Mouse (Mus musculus) activated CD4-positive, CD25-positive, alpha-beta regulatory T cell, adult 4 months (primary cell): ENCODE data around the gene Ralgps2. TPM values are rescaled to one million over a fixed set of nuclear protein-coding genes. Genes with fewer than 3 reads are reported as not detected.

Experiments used
- ATAC-seq: one replicate; pipeline ENCODE4 v1.8.0; 2017
- polyA plus RNA-seq, 2 experiments: library from polyadenylated mRNA; unstranded; fragments of 100-300 nt; shearing (Covaris generic); gene quantifications; one replicate each; pipeline ENCODE4 v1.2.1; 2017

Ralgps2 gene
- polyA plus RNA-seq, 2 experiments from 2014 or later = 26.6 to 41.1 TPM

DNA sequence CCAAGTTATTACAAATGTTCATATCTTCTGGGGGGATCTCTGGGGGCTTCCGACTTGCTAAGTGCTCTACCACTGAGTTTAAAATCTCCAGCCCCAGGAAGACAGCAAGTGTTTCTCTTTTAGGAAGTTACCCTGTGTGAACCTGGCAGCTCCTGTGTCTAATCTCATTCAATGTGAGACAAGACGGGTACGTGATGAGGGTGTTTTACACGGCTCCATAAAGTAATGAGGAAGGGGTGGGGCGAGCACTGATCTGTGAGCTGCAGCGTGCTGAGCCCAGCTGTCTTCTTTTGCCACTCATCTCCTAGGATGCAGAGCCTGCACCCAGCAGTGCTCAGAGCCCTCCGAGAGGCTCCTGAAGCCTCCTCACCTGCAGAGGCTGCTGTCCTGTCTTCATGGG lies 127.5 kb downstream of the Ralgps2 start:
- no peak for ATAC-seq

DNA sequence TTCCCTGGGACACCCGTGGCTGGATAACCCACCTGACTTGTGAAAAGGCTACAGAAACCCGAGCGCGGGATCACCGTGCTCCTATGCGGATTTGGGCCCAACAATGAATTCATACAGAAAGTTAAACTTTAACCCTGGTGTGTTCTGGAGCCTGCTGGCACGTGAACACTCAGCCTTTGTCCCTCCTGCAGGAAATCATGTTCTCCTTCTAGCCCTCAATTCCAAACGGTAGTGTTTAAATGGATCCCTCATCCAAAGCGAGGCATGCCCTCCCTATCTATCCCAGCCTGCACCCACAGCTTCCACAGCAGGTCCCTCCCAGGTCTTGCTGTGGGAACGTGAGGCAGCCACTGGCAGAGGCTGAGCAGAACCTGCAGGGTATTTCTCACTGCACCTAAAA lies 131.1 kb downstream of the Ralgps2 start:
- ATAC-seq = no peak

DNA sequence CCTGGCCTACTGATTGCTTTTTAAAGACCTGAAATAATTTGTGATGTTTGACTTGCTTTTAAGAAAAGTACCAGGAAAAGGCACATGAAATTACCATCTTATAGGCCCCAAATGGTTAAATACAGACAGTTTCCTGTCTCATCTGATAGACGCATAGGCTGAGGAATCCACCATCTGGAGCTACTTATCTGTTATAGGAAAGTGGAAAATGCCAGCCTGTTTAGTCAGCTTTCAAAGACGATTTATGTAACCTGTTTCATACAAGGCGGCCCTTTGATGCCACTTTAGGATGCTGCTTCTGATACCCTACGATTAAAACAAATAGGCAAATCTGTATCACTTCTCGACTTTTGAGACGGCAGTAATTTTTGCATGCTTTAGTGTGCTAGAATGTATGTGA lies 138.2 kb downstream of the Ralgps2 start:
- ATAC-seq = no peak

DNA sequence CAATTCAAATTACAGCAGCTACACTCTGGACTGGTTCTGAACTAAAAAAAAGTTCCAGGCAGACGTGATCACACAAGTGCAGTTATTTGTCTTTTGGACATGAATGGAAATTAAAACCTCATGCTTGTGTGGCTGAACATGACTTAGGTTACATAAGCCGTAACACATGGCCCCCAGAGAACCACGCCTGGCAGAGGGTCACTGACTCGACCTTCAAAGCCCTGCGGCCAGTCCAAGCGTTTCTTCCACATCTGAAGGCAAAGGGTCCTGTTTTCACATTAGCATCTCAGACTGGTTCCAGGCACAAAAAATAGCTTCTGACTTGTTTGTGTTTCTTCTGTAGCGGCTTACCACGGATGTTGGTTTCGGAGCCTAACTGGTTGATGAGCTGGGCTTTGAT lies 143.2 kb downstream of the Ralgps2 start:
- ATAC-seq = no peak

DNA sequence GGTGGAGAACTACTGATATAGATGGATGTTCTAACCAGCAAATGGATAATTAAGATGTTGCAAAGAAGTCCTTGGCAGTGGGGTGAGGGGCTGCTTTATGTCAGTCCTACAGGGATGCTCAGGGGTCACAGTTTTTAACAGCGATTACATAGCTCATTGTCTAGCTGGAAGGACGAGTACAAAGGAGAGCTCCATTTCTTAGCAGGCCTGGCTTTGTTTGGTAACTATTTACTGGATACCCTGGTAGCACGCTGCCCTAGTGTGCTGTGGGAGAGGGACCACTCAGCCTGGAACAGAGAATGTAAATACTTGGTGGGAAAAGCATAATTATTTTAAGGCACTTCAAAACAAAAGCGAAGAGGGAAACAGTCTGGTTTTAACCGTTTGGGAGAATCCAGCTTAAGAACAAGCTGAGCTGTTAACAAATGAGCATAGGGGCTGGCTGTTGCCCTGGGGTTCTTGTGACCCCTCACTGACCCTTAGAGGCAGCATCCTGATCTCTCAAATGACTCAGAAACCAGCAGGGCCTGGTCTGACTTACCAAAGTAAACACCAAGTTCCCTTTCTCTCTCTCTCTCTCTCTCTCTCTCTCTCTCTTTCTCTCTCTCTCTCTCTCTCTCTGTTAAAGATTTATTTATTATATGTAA lies 149.5 kb downstream of the Ralgps2 start:
- no peak for ATAC-seq

DNA sequence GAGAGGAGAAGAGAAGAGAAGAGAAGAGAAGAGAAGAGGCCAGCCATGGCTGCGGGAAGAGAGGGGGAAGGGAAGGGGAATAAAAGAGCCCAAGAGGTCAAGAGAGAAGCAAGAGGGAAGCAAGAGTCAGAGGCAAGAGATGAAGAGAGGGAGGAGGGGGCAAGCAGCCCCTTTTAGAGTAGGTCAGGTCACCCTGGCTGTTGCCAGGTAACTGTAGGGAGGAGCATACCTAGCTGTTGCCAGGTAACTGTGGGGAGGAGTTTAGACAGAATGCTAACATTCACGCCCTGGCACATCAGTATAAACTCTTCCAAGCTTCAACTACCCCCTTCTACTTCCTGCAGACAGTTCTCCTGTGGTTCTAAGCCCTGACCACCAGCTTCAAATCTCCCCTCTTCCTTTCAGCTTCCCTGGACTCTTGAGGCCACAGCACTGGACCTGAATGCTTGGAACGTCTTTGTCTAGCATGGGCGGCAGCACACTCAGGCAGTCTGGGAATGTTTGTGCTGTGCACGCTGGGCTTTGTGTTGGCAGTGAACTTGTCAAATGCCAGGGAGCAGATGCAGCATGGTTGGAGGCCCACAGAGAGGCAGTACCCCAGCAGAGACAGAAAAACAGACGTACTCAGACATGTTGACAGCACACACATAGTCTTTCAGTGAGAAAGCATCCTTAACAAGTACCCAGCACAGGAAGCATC lies 152.1 kb downstream of the Ralgps2 start:
- ATAC-seq = no peak

DNA sequence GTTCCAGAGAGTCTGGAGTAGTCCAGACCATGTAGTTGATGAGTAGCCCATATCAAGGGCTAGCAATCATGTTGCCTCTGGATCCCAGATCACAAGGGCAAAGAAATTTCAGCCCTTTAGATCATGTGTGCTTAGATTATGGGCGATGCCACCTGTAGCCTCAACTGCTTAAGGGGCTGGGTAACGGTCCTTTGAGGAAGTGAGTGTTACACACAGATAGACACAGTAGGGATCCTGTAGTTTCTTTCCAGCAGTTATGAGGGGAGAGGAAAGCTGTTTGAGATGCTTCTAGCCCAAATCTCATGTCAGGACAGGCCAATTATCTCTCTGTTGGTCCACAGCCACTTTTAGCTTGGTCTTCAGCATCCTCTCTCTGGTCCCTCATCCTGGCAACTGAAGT lies 153.4 kb downstream of the Ralgps2 start:
- ATAC-seq = no peak

DNA sequence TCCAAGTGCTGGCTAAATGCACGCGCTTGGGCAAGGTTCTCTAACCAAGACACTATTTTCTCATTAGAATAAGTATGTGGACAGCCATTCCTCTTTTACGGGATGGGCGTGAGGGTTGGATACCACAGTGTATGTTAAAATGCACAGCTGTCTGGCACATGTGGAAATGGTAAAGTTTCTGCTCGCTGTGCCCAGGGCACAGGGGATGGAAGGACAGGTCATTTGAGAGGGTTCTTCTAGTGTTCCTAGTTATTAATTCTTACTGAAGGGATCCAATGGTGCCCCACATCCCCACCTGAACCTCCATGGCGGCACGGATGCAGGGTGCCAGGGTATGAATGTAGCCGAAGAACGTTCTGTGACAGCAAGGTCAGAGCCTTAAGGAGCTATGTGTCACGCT lies 154.5 kb downstream of the Ralgps2 start:
- no peak for ATAC-seq

DNA sequence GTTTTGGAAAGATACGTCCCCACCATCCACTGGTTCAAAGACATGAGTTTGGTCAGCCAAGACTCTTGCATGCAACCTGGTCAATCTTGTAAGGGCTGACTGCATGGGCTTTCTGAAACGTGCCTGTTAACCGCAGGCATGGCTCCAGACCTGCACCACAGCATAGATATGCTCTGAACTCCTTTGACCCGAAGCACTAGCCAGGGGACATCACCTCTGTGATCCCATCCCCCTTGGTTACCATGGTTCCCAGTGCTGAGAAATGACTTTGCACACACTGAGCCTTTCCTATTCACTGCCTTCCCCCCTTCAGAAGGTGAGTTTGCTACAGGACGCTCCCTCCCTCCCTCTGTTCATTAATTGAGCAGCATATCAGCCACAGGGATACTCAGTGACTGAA lies 155.3 kb downstream of the Ralgps2 start:
- no peak for ATAC-seq

DNA sequence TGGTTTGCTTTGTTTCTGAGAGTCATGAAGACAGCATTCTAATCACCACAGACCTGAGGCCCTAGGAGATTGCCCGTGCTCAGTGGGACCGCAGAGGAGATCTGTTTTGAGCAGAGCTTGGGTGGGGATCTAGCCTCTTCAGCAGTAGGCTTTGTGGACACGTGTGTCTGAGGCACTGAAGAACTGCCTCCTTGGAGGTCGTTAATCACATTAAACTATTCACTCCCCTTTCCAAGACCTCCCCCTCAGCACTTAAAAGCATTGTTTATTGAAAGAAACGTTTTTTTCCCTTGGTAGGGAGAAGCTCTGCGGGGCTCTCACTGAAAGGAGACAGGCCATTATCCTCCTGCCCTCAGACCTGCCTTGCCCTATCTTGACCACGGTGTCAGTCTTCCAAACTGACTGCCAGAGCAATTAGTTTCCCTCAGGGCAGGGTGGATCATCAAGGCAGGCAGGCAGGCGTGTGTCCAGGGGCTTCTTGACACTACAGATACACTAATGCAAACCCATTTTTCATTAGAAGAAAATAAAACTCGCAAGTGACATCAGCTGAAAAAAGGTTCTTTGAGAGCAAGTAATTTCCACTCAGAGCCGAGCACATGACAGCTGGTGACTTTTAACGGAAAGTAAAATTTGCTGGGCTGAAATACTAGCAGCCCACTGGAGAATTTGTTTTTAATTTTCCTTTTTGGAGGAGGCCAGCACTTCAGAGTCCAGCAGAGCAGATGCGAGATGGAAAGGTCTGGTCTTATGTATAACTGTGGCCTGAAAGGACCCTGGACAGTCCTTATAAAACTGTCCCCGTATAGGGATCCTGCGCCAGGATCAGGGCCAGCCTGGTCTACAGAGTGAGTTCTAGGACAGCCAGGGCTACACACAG lies 157.2 kb downstream of the Ralgps2 start:
- no peak for ATAC-seq

DNA sequence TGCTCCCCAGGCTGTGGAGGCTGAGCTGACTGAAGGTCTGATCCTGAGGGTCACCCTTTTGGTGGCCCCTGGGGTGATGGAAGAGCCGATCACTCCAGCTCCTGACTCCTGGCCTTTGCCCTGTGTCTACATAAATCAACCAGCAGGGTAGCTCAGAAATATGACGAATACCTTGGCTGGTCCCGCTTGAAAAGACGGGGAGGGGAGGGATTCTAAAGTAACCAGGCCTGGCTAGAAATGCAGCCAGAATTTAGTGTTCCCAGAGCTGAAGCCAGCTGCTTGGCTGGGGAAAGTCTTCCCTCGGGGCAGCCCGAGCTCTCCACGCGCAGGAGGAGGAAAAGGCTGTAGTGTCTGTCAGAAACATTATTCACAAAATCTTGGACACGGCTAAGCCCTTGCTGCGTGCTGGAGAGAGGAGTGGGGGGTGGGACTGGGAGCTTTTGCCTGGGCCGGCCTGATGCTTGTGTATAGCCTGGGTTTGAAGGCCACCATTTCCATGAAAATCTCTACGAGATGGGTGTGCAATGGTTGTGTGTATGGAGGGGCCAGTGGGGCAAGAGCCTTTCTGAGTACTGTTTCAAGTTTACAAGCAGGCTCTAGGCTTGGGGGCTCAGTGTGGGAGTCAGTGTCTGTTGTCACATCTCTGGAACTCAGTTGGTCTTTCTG lies 158.2 kb downstream of the Ralgps2 start:
- no peak for ATAC-seq

DNA sequence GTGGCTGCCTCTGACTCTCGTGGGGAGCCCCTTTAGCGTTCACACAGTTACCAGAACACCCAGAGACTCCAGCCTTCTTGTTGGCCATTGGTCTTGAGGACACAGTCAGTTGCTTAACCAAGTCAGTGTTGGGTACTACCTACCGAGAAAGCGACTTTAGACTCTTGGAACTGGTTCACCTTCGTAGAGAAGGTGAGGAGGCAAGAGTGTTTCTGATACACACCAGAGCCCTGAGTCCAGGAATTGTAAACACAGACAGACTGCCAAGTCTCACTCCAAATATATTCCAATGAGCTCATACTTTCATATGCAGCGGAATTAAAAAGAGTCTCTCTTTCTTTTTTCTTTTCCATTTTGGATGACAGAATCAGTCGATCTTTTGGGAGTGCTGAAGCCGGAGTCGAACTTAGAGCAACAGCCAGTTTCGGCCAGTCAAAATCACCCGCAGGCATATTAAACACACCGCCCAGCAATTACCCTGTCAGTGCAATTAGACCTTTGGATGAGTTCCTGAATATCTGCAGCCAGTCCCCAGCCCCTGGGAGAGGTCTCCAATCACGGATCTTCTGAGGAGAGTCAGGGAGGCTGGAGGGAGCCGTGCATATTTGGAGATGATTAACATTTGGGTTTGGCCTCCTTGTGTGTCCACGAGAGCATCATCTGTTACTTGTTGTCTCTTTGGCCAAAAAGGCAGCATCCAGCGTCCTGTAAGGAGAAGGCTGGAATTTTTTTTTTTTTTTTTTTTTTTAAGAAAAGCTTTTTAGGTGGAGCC lies 159.0 kb downstream of the Ralgps2 start:
- ATAC-seq = no peak

DNA sequence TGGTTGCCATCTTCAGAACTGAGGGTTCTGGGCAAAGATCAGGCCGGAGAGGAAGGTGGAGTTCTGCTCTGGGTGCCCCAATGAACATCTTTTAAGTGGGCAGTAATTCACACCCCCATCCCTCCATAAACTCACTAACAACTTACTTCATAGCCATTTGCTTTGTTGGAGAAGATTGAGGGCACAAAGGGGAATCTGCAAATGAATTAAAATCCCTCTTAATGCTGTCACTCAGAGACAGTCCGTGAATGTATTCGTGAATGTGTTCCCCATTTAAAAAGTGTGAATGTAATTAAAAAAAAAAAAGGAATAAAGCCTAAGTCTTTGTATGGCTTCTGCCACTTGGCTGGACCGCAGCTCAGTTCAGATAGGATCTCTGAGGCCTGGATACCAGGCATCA lies 159.8 kb downstream of the Ralgps2 start:
- ATAC-seq = no peak

DNA sequence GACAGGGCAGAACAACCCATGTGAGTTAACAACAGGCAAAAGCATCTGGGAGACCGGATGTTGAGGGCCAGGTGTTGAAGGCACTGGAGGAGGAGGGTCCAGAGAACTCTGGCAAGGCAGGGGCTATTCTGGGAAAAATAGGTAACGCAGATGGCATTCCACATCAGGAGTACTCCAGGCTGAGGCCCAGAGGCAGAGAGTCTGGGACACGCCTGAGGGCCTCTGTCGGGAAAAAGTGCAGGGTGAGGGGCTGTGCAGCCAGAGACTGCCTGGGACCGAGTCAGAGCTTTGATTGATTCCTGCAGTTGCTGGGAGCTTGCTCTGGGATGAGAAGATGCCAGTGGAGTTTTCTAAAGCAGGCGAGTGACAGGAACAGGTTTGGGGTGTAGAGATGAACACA lies 160.4 kb downstream of the Ralgps2 start:
- ATAC-seq = no peak

DNA sequence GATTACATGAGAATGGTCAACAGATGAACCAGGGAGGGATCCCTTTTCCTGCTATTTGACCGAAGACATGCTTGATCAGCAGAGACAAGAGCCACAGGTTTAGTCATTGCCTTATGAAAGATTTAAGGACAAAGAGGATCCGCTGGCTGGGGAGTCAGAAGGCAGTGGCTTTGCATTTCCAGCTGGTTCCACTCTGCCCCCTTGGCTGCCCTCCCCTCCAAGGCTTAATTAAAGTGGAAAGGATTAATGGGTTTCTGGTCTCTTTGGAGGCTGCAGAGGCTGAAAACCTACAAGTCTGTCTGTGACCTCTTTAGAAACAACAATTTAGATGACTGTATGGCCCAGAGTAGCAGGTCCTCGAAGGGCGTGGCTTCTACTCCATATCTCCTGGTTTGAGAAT lies 161.5 kb downstream of the Ralgps2 start:
- no peak for ATAC-seq

DNA sequence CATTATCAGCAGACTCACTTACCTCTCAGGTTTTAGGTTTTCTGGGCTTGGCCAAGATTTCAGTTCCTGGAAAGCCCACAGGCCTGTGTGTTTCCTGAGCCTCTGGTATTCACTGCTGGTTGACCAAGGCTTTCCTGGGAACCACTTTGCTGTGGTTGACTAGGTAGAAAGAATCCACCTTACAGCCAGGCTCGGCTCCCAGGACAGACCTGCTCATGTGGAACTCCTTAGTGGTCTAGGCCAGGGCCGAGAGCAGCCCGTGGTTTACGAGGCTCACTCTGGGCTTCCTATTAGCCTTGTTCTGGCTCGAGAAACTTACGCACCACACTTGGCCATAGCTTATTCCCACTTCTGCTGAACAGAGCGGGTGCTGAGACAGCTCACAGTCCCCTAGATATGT lies 163.4 kb downstream of the Ralgps2 start:
- ATAC-seq = no peak

DNA sequence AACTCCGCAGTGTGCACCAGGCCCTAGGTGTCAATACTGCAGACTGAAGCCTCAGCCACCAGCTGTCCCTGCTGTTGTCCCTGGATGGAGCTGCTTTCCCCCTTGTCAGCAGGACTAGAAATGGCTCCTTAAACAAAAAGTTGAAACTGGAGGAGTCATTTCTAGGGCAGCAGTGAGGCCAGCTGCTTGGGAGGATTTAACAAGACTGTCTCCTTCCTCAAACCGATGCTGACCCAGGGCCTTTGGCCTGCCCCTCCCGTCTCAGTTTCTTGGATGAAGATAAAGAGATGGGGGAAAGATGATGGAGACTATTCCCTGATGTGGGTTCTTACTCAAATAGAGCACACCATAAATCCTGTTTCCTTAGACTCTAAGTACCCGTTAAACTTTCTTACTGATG lies 164.2 kb downstream of the Ralgps2 start:
- no peak for ATAC-seq

DNA sequence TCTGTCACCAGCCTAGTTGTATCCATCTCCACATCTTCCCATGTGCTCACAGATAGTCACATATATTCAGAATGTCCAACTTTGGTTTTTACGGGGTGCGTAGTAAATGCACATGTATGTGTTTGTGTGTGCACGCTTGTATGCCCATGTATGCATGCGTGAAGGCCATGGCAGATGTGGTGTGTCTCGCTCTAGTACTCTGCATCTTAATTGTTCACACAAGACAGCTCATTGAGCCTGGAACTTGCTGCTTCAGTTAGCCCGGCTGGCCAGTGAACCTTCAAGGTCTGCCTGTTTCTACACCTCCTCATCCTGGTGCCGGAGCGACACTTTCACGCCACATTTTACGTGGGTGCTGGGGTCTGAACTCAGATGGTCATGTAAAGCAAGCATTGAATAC lies 168.6 kb downstream of the Ralgps2 start:
- no peak for ATAC-seq

DNA sequence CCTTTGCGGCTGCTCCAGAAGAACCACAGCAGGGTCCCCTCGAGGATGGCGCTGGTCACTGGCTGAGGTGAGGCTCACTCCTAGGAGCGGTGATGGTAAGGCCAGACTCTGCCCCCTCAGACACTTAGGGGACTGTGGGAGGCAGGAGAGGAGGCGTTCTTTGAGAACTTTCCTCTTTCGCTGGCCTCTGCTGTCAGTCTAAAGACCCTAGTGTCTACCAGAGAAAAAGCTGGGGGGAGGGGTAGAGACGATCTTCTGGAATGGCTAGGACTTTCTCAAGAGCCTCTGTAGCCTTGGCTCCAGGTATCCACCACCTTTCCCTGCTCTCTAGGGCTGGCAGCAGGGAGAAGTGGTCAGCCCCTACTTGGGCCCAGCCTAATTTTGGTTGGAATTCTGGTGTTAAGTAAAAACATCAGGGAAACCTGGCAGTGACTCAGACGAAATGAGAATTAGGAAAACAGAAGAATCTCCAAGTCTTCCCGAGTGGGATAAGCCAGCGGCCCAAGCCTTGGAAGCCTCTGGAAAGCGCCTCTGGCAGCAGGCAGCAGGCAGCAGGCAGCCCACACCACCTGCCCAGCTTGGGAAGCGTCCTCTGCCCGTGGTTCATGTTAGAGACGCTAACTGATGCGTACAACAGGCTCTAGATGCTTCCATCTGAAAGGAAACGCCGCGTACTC lies 169.7 kb downstream of the Ralgps2 start:
- ATAC-seq = no peak

DNA sequence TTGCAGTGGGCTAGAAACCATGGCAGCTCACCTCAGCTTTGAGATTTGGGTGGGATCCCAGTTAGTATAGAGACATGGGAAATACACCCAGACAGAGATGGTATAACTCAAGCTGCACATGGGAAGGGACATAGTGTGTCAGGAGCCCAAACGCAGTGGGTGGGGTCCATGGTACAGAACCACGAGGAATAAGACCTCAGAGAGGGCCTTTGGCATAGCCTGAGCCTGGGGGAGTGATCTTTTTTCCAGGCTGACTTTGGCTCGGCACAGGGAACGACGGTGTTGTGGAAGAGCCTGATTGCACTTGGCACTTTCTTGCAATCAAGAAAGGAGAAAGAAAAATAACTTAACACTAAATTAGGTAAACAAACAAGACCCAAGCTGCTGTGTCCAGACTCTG lies 170.3 kb downstream of the Ralgps2 start:
- ATAC-seq = no peak

DNA sequence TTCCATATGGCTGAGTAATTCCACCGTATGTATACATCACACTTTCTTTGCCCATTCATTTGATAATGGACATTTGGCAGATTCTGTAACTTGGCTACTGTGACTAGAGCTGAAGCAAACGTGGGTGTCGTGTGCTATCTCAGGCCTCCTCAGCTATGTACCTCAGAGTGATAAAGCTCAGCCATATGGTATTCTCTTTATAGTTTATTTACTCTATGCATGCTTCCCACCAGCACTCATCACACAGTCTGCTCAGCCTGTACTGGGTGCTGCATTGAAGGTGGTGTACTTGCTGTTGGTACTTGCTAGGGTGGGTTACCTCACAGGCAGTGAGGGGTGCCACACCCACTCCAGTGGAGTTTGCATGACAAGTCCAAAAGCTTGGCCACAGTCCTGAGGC lies 174.1 kb downstream of the Ralgps2 start:
- ATAC-seq = no peak

DNA sequence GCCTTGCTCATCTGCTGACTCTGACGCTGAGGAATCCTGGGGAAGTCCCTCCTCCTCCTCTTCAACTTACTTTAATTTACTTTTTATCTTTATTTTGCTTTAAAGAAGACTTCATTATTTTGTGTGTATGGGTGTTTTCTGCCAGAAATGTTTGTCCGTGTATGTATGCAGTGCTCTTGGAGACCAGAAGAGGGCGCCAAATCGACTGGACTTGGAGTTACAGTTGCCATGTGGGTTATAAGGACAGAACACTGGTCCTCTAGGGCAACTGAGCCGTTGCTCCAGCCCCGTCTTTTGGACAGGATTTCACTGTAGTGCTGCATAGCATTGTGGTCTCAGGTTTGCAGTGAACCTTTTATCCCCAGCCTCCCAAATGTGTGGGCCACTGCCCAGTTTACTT lies 174.8 kb downstream of the Ralgps2 start:
- ATAC-seq = no peak
